ENCODE assay signal across 8 mouse cellular contexts in genomic region chr11:34073776-34074175, GRCm38 (mm10). TPM values are rescaled to one million over a fixed set of nuclear protein-coding genes. Genes with fewer than 3 reads are reported as not detected.
DNase-seq lines count a peak whose midpoint lies in the region; ATAC-seq lines count a peak whose summit lies in the region.

No protein-coding gene starts in this region.

- H3K4me1 ChIP-seq in liver, embryonic 11.5 days (replicated peaks; ENCODE audit: control insufficient read depth, insufficient read depth, low read length) = peaks cover 8% of the 10 kb centered on the region
- H3K4me1 ChIP-seq in neural tube, embryonic 11.5 days (ENCODE audit: control insufficient read depth, insufficient read depth, low read length) = no peaks in the 10 kb centered on the region

- H3K27ac ChIP-seq in liver, embryonic 11.5 days (ENCODE audit: low read depth, low read length) = no peak overlapping the region
- no peak overlapping the region for H3K27ac ChIP-seq in neural tube, embryonic 11.5 days (ENCODE audit: low read depth, low read length)

- 12% methylated on average over 15 of the region's 15 CpGs for WGBS in liver, embryonic 11.5 days
- 17% methylated on average over 15 of the region's 15 CpGs for WGBS in neural tube, embryonic 11.5 days

- no peaks in the 10 kb centered on the region for H3K9me3 ChIP-seq in liver, embryonic 11.5 days (ENCODE audit: control insufficient read depth, low read length)
- no peaks in the 10 kb centered on the region for H3K9me3 ChIP-seq in neural tube, embryonic 11.5 days (ENCODE audit: control insufficient read depth, low read length)

- DNase-seq in urinary bladder, postnatal 14 days (ENCODE audit: low spot score) = peak; percentile 61
- no peak for DNase-seq in urinary bladder, postnatal 10 days (ENCODE audit: low spot score)
- peak; percentile 22 for DNase-seq in cerebellum, adult 9-11 months
- DNase-seq in gastrocnemius, postnatal 14 days = peak; percentile 66
- DNase-seq in induced T-regulatory cell, adult 2 months (ENCODE audit: low read depth) = peak; percentile 83
- peak; percentile 48 for DNase-seq in liver, embryonic 11.5 days (ENCODE audit: low spot score)
- peak; percentile 71 for DNase-seq in neural tube, embryonic 11.5 days (ENCODE audit: low spot score)
- DNase-seq in testis, postnatal 10 days (ENCODE audit: low spot score) = peak; percentile 86

- no peak overlapping the region for H3K4me2 ChIP-seq in liver, embryonic 11.5 days
- H3K4me2 ChIP-seq in neural tube, embryonic 11.5 days (ENCODE audit: low read depth) = no peak overlapping the region

- no peak overlapping the region for H3K9ac ChIP-seq in liver, embryonic 11.5 days (ENCODE audit: low read depth, low read length)
- H3K9ac ChIP-seq in neural tube, embryonic 11.5 days (ENCODE audit: low read length) = no peak overlapping the region

- H3K36me3 ChIP-seq in liver, embryonic 11.5 days (ENCODE audit: control insufficient read depth, insufficient read depth, low read length) = no peaks in the 10 kb centered on the region
- no peaks in the 10 kb centered on the region for H3K36me3 ChIP-seq in neural tube, embryonic 11.5 days (ENCODE audit: control insufficient read depth, insufficient read depth, low read length)

- peak; percentile 39 for ATAC-seq in liver, embryonic 11.5 days (replicated peaks; ENCODE audit: low FRiP score)
- no peak for ATAC-seq in neural tube, embryonic 11.5 days (ENCODE audit: insufficient read depth, low FRiP score, low TSS enrichment)

- no peaks in the 10 kb centered on the region for H3K27me3 ChIP-seq in liver, embryonic 11.5 days (replicated peaks; ENCODE audit: control insufficient read depth, insufficient read depth, low read length)
- 0 out of 2 replicates have a peak, but pooled peaks cover 2% of the 10 kb centered on the region for H3K27me3 ChIP-seq in neural tube, embryonic 11.5 days (ENCODE audit: control insufficient read depth, insufficient read depth, low read length)

- intact Hi-C loops in gastrocnemius, postnatal 14 days (cut with DNase I; ENCODE audit: low total_unique reads) = loop anchor here (5.0 kb wide), 1 partner anchor 66 kb away; no protein-coding TSS in a partner anchor

- H3K4me3 ChIP-seq in liver, embryonic 11.5 days (ENCODE audit: low read depth, low read length) = no peak overlapping the region
- H3K4me3 ChIP-seq in neural tube, embryonic 11.5 days (ENCODE audit: low read depth, low read length) = no peak overlapping the region

RNA-seq across cellular contexts. Expression of gene 4930469K13Rik, which starts 24.6 kb away (rescaled TPM):
- total RNA-seq in gastrocnemius, postnatal 14 days (2021) = not detected
- polyA plus RNA-seq in liver, embryonic 11.5 days (2014; fragmentation: Nextera tagmentation; extraction: Ambion mirVana) = not detected in 2 replicates
- polyA plus RNA-seq in neural tube, embryonic 11.5 days (2014; fragmentation: Nextera tagmentation; extraction: Ambion mirVana) = 2.9 and 4.8 TPM in 2 replicates

RNA-seq across cellular contexts. Expression of gene Lcp2, which starts 27.1 kb away (rescaled TPM):
- 1 to 10 TPM; 1.2 to 1.5 TPM for total RNA-seq in gastrocnemius, postnatal 14 days (2021)
- 13.3 and 16.0 TPM in 2 replicates for polyA plus RNA-seq in liver, embryonic 11.5 days (2014; fragmentation: Nextera tagmentation; extraction: Ambion mirVana)
- polyA plus RNA-seq in neural tube, embryonic 11.5 days (2014; fragmentation: Nextera tagmentation; extraction: Ambion mirVana) = 1.9 and 2.2 TPM in 2 replicates
